Mouse (Mus musculus) heart, embryonic 11.5 days (tissue): Measurements from ENCODE around the gene Cenpo. TPM values are rescaled to one million over a fixed set of nuclear protein-coding genes. Genes with fewer than 3 reads are reported as not detected.

Experiments
- ATAC-seq: fragments of 200-750 bp; cut with Nextera tagmentation; replicated peaks from 2 replicates; pipeline ENCODE4 v1.8.0; 2017; ENCODE audit warnings: moderate library complexity; ENCODE audit not compliant: insufficient number of reproducible peaks, low FRiP score, low TSS enrichment
- H3K27ac ChIP-seq: fragments of 300-500 bp; sonication (generic); 2 replicates; pipeline ENCODE4 v1.5.1; 2014; ENCODE audit warnings: mild to moderate bottlenecking, low read depth, low read length
- H3K27me3 ChIP-seq: fragments of 300-500 bp; sonication (generic); 2 replicates; pipeline ENCODE4 v1.6.1; 2014; ENCODE audit warnings: mild to moderate bottlenecking, low read length, mixed read lengths; ENCODE audit not compliant: control insufficient read depth, insufficient read depth
- H3K36me3 ChIP-seq: fragments of 300-500 bp; sonication (generic); 2 replicates; pipeline ENCODE4 v1.6.1; 2014; ENCODE audit warnings: mild to moderate bottlenecking, low read length, moderate library complexity, mixed read lengths; ENCODE audit not compliant: control insufficient read depth, insufficient read depth
- H3K4me1 ChIP-seq: fragments of 300-500 bp; sonication (generic); 2 replicates; pipeline ENCODE4 v1.6.1; 2014; ENCODE audit warnings: low read length; ENCODE audit not compliant: control insufficient read depth, insufficient read depth
- H3K4me2 ChIP-seq: fragments of 300-500 bp; sonication (generic); 2 replicates; pipeline ENCODE4 v1.6.1; 2014; ENCODE audit warnings: mild to moderate bottlenecking, moderate library complexity
- H3K4me3 ChIP-seq: fragments of 300-500 bp; sonication (generic); 2 replicates; pipeline ENCODE4 v1.5.1; 2014; ENCODE audit warnings: low read depth, low read length
- H3K9ac ChIP-seq: fragments of 300-500 bp; sonication (generic); 2 replicates; pipeline ENCODE4 v1.6.1; 2014; ENCODE audit warnings: mild to moderate bottlenecking, low read depth, low read length, moderate library complexity
- H3K9me3 ChIP-seq: fragments of 300-500 bp; sonication (generic); replicated peaks from 2 replicates; pipeline ENCODE4 v1.6.1; 2016; ENCODE audit warnings: low read length; ENCODE audit not compliant: control insufficient read depth
- WGBS: fragments of 180-500 bp; shearing (Covaris S2); extraction: QIAGEN DNeasy Blood & Tissue Kit; methylation state at CpG from one replicate; pipeline ENCODE4 v1.1.7; 2014; ENCODE audit not compliant: insufficient replicate concordance; 5-methylcytosine and 5-hydroxymethylcytosine counted together
- polyA plus RNA-seq: library from polyadenylated mRNA; unstranded; fragments of >200 nt; fragmentation: Nextera tagmentation; extraction: Ambion mirVana; gene quantifications from 2 replicates; pipeline ENCODE4 v1.2.1, GENCODE M21; 2014

Gene Cenpo
- polyA plus RNA-seq, 1 experiment from 2014 or later, result 9.0 TPM

DNA sequence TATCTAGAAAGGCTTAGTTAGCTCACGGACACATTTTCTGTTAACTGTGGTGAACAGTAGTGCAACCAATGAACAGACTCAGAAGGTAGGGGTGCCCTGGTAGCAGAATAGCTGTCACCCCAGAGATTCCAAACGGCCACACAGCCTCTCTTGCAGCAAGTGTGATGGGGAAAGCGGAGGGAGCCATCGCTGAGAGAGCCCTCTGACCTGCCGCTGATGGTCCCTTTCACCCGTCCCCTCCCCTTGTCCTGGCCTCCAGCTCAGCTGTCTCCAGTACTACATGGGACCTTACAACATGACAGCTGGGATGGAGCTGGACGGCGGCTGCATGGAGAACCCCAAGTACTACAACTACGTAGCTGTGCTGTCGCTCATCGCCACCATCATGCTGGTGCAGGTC is 28.0 kb downstream of the Cenpo start:
- WGBS, result 91% methylated on average over 11 of the region's 11 CpGs
- Histone ChIP-seq H3K36me3 (0 out of 2 replicates have a peak, but pooled peaks cover 6% of the 10 kb centered on the region), H3K4me3 (no peak overlapping the region), H3K9ac (no peak overlapping the region), H3K9me3 (no peaks in the 10 kb centered on the region), H3K27me3 (no peaks in the 10 kb centered on the region), H3K27ac (no peak overlapping the region), H3K4me1 (no peaks in the 10 kb centered on the region), H3K4me2 (no peak overlapping the region)
- ATAC-seq, result no peak

DNA sequence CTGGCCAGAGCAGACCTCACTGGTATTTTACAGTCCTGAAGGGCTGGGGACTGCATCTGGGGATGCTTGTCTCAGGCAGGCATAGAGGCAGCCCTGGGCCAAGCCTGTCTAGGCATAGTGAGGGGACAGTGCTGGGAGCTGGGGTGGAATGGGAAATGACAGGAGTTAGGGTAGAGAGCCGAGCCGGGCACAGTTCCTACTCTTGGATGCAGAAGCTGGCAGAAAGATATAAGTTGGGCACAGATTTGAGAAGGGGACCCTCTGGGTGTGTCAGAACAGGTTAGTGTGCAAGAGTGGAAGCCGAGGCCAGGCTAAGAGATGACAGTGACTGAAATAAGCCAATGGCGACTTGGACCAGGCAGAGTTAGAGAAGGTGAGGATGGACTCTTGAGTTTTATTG is 31.9 kb downstream of the Cenpo start:
- 0 out of 2 replicates have a peak, but pooled peaks cover 8% of the 10 kb centered on the region for H3K36me3 ChIP-seq
- ATAC-seq, result no peak

DNA sequence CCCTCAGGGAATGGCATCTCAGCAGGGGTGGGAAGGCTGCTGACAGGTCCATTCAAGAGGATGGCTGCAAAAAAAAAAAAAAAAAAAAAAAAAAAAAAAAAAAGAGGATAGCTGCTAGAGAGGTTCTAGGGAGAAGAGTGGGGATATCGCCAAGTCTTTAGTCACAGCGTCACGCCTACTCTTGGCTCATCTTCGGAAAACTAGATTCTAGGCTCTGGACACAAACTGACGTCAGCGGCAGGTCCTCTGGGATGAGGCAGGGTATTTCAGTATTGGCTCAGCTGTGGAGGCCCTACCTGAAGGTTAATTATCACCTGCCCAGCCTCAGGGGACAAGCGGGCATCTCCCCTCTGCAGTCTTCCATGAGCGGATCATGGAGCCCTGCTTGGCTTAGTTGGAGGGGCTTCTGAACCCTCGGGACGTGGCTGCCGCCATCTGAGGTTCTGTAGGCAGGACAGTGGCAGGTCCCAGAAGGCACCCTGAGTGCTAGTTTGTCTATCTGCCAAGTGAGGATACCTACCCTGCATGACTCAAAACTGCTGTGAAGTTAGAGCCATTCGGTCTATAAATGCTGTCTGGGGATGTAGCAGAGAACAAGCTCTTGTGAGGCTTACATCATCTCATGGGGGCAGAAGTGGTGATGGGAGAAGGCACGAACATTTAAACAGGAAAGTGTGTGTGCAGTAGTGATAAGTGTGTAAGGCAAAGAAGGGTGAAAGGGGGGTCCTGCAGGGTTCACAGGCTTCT is 32.5 kb downstream of the Cenpo start:
- ATAC-seq, result no peak
- no peak overlapping the region for H3K4me3 ChIP-seq
- no peak overlapping the region for H3K9ac ChIP-seq
- WGBS, result 87% methylated on average over 13 of the region's 13 CpGs
- no peak overlapping the region for H3K27ac ChIP-seq
- no peaks in the 10 kb centered on the region for H3K9me3 ChIP-seq
- no peak overlapping the region for H3K4me2 ChIP-seq
- H3K27me3 ChIP-seq, result no peaks in the 10 kb centered on the region
- 0 out of 2 replicates have a peak, but pooled peaks cover 7% of the 10 kb centered on the region for H3K36me3 ChIP-seq
- no peaks in the 10 kb centered on the region for H3K4me1 ChIP-seq

More for the DNA sequence above, 31.9 kb downstream of the Cenpo start:
- Histone ChIP-seq H3K4me2 (no peak overlapping the region), H3K4me3 (no peak overlapping the region), H3K27ac (no peak overlapping the region), H3K27me3 (no peaks in the 10 kb centered on the region), H3K4me1 (no peaks in the 10 kb centered on the region), H3K9ac (no peak overlapping the region), H3K9me3 (no peaks in the 10 kb centered on the region)
- WGBS, result 80% methylated on average over 4 of the region's 4 CpGs

DNA sequence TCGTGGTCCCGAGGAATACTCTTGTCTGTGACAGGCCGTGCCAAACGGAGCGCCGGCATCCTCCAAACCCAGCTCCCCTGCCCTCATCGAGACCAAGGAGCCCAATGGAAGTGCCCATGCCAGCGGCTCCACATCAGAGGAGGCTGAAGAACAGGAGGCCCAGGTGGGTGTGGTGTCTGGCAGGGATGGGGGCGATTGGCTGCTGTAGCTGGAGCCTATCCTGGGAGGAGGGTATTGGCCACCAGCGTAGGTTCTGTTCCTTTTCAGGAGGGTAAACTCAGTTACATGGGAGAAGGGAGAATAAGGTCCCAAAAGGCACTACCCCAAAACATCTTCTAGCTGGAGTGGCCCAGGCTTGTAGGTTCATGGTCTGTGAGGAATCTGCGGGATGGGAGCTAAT is 34.8 kb downstream of the Cenpo start:
- Histone ChIP-seq H3K9ac (no peak overlapping the region), H3K36me3 (0 out of 2 replicates have a peak, but pooled peaks cover 3% of the 10 kb centered on the region), H3K27ac (no peak overlapping the region), H3K27me3 (no peaks in the 10 kb centered on the region), H3K9me3 (no peaks in the 10 kb centered on the region), H3K4me3 (no peak overlapping the region), H3K4me2 (no peak overlapping the region), H3K4me1 (no peaks in the 10 kb centered on the region)
- ATAC-seq, result no peak
- WGBS, result 92% methylated on average over 11 of the region's 11 CpGs

DNA sequence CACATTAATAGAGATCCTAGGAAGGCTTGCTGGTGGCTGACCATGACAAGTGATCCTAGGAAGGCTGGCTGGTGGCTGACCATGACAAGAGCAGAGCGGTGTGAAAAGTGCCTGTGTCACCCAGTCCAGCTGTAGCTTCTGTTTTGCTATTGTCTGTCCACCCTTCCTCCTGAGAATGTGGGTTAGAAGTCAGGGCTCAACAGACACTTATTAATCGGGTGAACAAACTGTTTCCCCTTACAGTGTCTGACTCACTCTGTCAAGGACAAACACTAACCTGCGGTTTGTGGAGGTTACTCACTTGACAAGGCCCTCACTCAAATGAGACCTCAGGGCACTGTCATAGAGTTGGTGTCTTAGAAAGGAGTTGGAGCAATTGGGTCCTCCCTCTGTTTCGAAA is 35.4 kb downstream of the Cenpo start:
- no peak for ATAC-seq
- no peaks in the 10 kb centered on the region for H3K27me3 ChIP-seq
- no peak overlapping the region for H3K27ac ChIP-seq
- 85% methylated on average over 4 of the region's 4 CpGs for WGBS
- no peaks in the 10 kb centered on the region for H3K9me3 ChIP-seq
- no peak overlapping the region for H3K9ac ChIP-seq
- no peak overlapping the region for H3K4me3 ChIP-seq
- 0 out of 2 replicates have a peak, but pooled peaks cover 3% of the 10 kb centered on the region for H3K36me3 ChIP-seq
- H3K4me1 ChIP-seq, result 0 out of 2 replicates have a peak, but pooled peaks cover under 1% of the 10 kb centered on the region
- no peak overlapping the region for H3K4me2 ChIP-seq

DNA sequence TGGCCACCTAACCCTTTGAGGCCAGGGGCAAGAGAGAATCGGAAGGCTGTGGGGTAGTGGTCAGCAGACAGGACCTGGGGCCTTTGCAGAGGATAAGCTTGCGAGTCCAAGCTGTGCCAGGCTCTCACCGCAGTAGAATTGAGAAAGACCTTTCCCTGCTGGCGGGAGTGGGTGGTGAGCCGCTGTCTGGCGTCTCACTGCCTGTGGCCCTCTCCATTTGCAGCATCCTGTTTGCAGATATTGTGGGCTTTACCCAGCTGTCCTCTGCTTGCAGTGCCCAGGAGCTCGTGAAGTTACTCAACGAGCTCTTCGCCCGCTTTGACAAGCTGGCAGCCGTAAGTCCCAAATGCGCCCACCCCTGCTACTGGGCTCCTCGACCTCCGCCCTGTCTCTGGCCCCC is 39.5 kb downstream of the Cenpo start:
- Histone ChIP-seq H3K36me3 (no peaks in the 10 kb centered on the region), H3K4me3 (no peak overlapping the region), H3K4me1 (peaks cover 14% of the 10 kb centered on the region; the same call in 1 of the 2 replicates), H3K4me2 (no peak overlapping the region), H3K27me3 (no peaks in the 10 kb centered on the region), H3K9ac (no peak overlapping the region), H3K27ac (no peak overlapping the region), H3K9me3 (no peaks in the 10 kb centered on the region)
- no peak for ATAC-seq
- 91% methylated on average over 14 of the region's 14 CpGs for WGBS

DNA sequence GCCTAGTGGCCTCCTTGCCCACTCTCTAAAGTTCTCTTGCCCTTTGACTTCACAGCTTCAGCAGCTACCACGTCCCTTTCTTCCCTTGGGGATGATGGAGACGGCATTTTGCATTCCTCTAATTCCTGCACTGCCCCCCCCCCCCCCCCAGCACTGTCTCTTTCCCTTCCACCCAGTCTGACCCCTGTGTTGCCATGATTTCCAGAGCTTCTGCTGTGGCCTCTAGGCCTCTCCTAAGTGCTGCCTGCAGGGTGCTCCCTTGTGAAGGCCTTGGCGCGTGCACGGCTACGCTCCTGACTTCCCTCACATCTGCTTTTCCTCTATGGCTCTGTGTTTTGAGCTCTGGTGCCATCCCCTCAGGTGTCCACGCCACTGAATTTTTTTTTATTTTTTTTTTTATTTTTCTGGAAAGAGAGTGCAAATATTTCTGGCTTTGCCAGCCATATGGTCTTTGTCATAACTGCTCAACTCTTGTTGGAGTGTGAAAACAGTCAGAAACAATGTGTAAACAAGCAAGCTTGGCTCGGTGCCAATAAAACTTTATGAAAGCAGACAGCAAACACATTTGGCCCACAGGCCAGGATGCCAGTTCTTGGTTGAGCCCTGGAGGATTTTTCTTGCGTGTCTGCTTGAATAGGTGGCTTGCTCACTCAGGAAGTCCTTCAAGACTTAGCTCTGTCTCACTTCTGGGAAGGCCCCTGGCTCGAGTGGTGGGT is 40.9 kb downstream of the Cenpo start:
- 57% methylated on average over 10 of the region's 10 CpGs for WGBS
- H3K27me3 ChIP-seq, result no peaks in the 10 kb centered on the region
- no peak overlapping the region for H3K27ac ChIP-seq
- no peaks in the 10 kb centered on the region for H3K36me3 ChIP-seq
- no peak overlapping the region for H3K9ac ChIP-seq
- no peak overlapping the region for H3K4me2 ChIP-seq
- H3K4me3 ChIP-seq, result no peak overlapping the region
- no peak for ATAC-seq
- peaks cover 17% of the 10 kb centered on the region for H3K4me1 ChIP-seq
- no peaks in the 10 kb centered on the region for H3K9me3 ChIP-seq

DNA sequence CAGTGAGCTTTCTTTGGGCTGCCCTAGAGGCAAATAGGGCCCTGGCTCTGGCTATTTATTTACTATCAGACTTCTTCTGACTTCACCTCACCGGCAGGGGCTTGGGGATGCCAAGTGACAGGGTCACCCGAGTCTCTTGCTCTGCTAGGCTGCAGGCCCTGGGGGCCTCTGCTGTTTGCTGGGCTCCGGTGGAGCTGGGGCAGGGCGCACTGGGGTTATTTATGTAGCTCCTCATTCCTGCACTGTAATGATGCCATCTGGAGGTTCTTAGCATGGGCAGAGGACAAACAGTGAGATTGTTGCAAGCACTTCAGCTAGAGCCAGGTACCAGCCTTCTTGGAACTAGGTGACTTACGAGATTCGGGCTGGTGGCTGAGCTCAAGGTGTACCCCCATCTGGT is 41.6 kb downstream of the Cenpo start:
- Histone ChIP-seq H3K4me1 (peaks cover 19% of the 10 kb centered on the region), H3K9ac (0 out of 2 replicates have a peak overlapping the region, but pooled peaks have one; percentile 5), H3K36me3 (no peaks in the 10 kb centered on the region), H3K9me3 (no peaks in the 10 kb centered on the region), H3K4me2 (no peak overlapping the region), H3K27ac (no peak overlapping the region), H3K4me3 (no peak overlapping the region), H3K27me3 (no peaks in the 10 kb centered on the region)
- no peak for ATAC-seq
- WGBS, result 68% methylated on average over 6 of the region's 6 CpGs
